Mouse (Mus musculus): Measurements from ENCODE around the gene Arhgap22.

DNA sequence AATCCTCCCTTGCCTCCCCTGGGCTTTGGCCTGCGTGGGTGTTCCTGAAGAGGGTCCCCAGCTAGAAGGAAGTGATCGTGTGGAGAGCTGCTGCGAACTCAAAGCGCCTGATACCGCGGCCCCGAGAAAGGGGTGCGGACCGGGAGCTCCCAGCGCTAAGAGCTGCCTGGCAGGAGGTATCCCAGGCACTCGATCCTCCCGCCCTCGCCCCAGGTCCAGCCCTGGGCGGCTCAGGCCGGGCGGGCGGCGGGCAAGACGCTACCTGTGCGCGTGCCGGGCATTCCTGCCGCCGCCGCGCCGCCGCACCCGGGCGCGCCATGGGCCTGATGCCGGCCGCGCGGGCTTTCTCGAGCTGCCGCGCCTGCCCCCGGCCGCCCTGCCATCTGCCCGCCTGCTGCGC, 137.2 kb downstream of the Arhgap22 start:
- TF ChIP-seq POLR2A (IDR thresholded peaks at IDR 0.05; ENCODE audit: borderline replicate concordance, extremely low read depth, low read depth, low read length) (no peak), CTCF (IDR thresholded peaks at IDR 0.05; ENCODE audit: insufficient read depth, low read length) (no peak)

Data from lung, adult 2 months (tissue).